Mouse (Mus musculus): Measurements from ENCODE around the gene C87414. TPM values are rescaled to one million over a fixed set of nuclear protein-coding genes. Genes with fewer than 3 reads are reported as not detected.

Gene C87414
- 25.1 TPM for polyA plus RNA-seq (2014; fragmentation: Illumina TruSeq; extraction: RNeasy Lipid Tissue Mini Kit (QIAGEN cat#74804))

DNA sequence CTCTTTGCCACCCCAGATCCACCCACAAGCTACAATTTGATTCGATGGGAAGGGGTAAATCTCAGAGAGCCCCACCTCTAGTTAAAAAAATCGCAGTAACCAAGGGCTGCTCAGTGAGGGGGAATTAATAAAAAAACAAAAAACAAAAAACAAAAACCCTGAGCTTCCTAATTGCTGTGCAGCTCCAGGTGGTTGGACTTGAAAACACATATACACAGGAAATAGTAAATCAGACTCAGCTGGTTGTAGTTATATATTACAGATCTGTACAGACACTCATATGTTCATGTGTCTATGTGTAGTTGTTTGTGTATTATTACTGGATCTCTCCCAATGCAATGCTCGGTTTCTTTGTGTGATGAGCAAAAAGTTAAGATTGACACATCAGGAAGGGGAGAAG lies at the start of gene C87414:
Gene C87414 (minus strand): TSS at position 101 of the 400 bp plus-strand sequence.

Other genes starting within 250 kb of the C87414 start
- 0.86 TPM for gene Gm16427, start 131.4 kb downstream of the C87414 start, polyA plus RNA-seq (2014; fragmentation: Illumina TruSeq; extraction: RNeasy Lipid Tissue Mini Kit (QIAGEN cat#74804))
- gene Gm7792, start 172.2 kb upstream of the C87414 start, polyA plus RNA-seq (2014; fragmentation: Illumina TruSeq; extraction: RNeasy Lipid Tissue Mini Kit (QIAGEN cat#74804)): 0.23 TPM

Data from ovary, adult 10 weeks (tissue).